ENCODE assay signal across 18 mouse cellular contexts in the genomic region with DNA sequence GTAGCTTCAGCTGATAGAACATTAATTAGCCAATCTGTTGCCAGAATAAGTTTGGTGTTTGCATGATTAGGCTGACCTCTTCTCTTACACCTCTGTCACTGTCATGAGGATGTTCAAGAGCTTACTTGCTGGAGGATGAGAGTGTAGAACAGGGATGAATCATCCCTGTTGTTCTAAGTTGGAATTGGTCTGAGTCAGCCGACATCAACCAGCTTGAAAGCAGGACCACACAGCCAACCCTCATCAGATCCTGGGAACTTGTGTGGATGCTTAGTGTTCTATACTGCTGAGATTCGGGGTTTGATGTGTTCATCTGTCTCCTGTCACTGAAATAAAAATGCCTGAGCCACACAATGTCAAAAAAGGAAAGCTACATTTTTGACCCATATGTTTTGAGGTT. TPM values are rescaled to one million over a fixed set of nuclear protein-coding genes. Genes with fewer than 3 reads are reported as not detected.
"Had no signal": no experiment of that assay in that cellular context is flagged by ENCODE, and none has a peak within 500 bp of the region (broad histone marks: within the 10 kb centered on the region; RNA-seq: fewer than 3 reads in every experiment).

No protein-coding gene starts in this region.

- ATAC-seq: midbrain, embryonic 13.5 days; midbrain, embryonic 15.5 days had no signal

- DNase-seq: lung, adult 18-20 months; lung, embryonic 14.5 days; lung, postnatal 14 days; lung, postnatal 36 days; retina, postnatal 1 day; right cerebral cortex, adult 18-20 months; right cerebral cortex, postnatal 25 days; right cerebral cortex, postnatal 4 days; spleen, adult 18-20 months; thymus, adult 18-20 months; thymus, postnatal 14 days; thymus, postnatal 36 days had no signal

RNA-seq across cellular contexts. Expression of gene Ano4, which starts 44.2 kb away (rescaled TPM):
- total RNA-seq: monocyte, adult 5-6 weeks; neutrophil, adult 5-6 weeks had no signal
- polyA plus RNA-seq: macrophage; small intestine, adult 2 months had no signal
